Mouse (Mus musculus) midbrain, embryonic 14.5 days (tissue): Measurements from ENCODE around the gene Zfp976. TPM values are rescaled to one million over a fixed set of nuclear protein-coding genes. Genes with fewer than 3 reads are reported as not detected.
"Not testable (repeated sequence)": the region's sequence is repeated elsewhere in the genome, so short reads cannot be mapped to it uniquely, and the experiment has no call there.

ENCODE experiments used
- ATAC-seq: fragments of 200-750 bp; cut with Nextera tagmentation; 2 replicates; pipeline ENCODE4 v1.8.0; 2017; ENCODE audit warnings: moderate number of reproducible peaks, moderate library complexity; ENCODE audit not compliant: low FRiP score, low TSS enrichment
- DNase-seq: peaks from one replicate; pipeline ENCODE4 v3.0.0-alpha.2; 2015
- H3K27ac ChIP-seq: fragments of 300-500 bp; sonication (generic); replicated peaks from 2 replicates; pipeline ENCODE4 v1.5.1; 2014; ENCODE audit warnings: mild to moderate bottlenecking, low read depth, low read length, moderate library complexity
- H3K27me3 ChIP-seq: fragments of 300-500 bp; sonication (generic); 2 replicates; pipeline ENCODE4 v1.6.1; 2014; ENCODE audit warnings: low read length, control low read depth, mixed read lengths; ENCODE audit not compliant: control insufficient read depth, insufficient read depth
- H3K36me3 ChIP-seq: fragments of 300-500 bp; sonication (generic); 2 replicates; pipeline ENCODE4 v1.6.1; 2014; ENCODE audit warnings: low read length, control low read depth; ENCODE audit not compliant: control insufficient read depth, insufficient read depth
- H3K4me1 ChIP-seq: fragments of 300-500 bp; sonication (generic); 2 replicates; pipeline ENCODE4 v1.6.1; 2014; ENCODE audit warnings: mild to moderate bottlenecking, antibody characterized with exemption, low read length, control low read depth; ENCODE audit not compliant: control insufficient read depth, insufficient read depth
- H3K4me2 ChIP-seq: fragments of 300-500 bp; sonication (generic); 2 replicates; pipeline ENCODE4 v1.6.1; 2014; ENCODE audit warnings: mild to moderate bottlenecking, low read length, moderate library complexity
- H3K4me3 ChIP-seq: fragments of 300-500 bp; sonication (generic); replicated peaks from 2 replicates; pipeline ENCODE4 v1.5.1; 2014; ENCODE audit warnings: low read depth, low read length
- H3K9ac ChIP-seq: fragments of 300-500 bp; sonication (generic); replicated peaks from 2 replicates; pipeline ENCODE4 v1.6.1; 2014; ENCODE audit warnings: mild to moderate bottlenecking, low read length, moderate library complexity
- H3K9me3 ChIP-seq: fragments of 300-500 bp; sonication (generic); 2 replicates; pipeline ENCODE4 v1.6.1; 2016; ENCODE audit warnings: low read length, control low read depth, mixed read lengths; ENCODE audit not compliant: control insufficient read depth
- WGBS: fragments of 180-500 bp; shearing (Covaris S2); extraction: QIAGEN DNeasy Blood & Tissue Kit; methylation state at CpG from one replicate; pipeline ENCODE4 v1.1.7; 2014; 5-methylcytosine and 5-hydroxymethylcytosine counted together
- microRNA-seq: library from miRNA; unstranded; fragments of <30 nt; microRNA quantifications from one replicate; pipeline ENCODE4, GENCODE M21; 2016
- polyA plus RNA-seq: library from polyadenylated mRNA; unstranded; fragments of >200 nt; fragmentation: Nextera tagmentation; extraction: Ambion mirVana; gene quantifications from 2 replicates; pipeline ENCODE4 v1.2.1, GENCODE M21; 2014

Gene Zfp976
- polyA plus RNA-seq, 1 experiment from 2014 or later: 1.4 TPM

- not testable (repeated sequence) for H3K27ac ChIP-seq
Measured at GRCm38 (mm10) chr7:42591311-42591710, 51.1 kb downstream of the Zfp976 start.

GRCm38 (mm10) chr7:42578488-42578887, 63.9 kb downstream of the Zfp976 start, which contains the start of gene Gm21028:
Gene Gm21028 (minus strand): TSS chr7:42578588.
- H3K4me1 ChIP-seq: no peaks in the 10 kb centered on the region
- H3K27ac ChIP-seq: no peak within 1 kb of the TSS
- no peaks in the 10 kb centered on the region for H3K36me3 ChIP-seq
- DNase-seq (no peak), ATAC-seq (no peak)
- H3K4me2 ChIP-seq: no peak within 1 kb of the TSS
- no peak within 1 kb of the TSS for H3K4me3 ChIP-seq
- no peaks in the 10 kb centered on the region for H3K27me3 ChIP-seq
- no peak within 1 kb of the TSS for H3K9ac ChIP-seq
- H3K9me3 ChIP-seq: peaks cover 59% of the 10 kb centered on the region
- WGBS: 94% methylated on average over 5 of the region's 5 CpGs

More at GRCm38 (mm10) chr7:42591311-42591710, 51.1 kb downstream of the Zfp976 start:
- not testable (repeated sequence) for H3K4me3 ChIP-seq, H3K4me2 ChIP-seq, H3K4me1 ChIP-seq, H3K9ac ChIP-seq, DNase-seq, ATAC-seq, H3K27me3 ChIP-seq, H3K36me3 ChIP-seq
- peaks cover 33% of the 10 kb centered on the region for H3K9me3 ChIP-seq

Small RNA genes lying within 50 kb of the gene (microRNA-seq; reads per million reads assigned to microRNA genes)
- gene Gm24938: not detected

Other genes starting within 250 kb of the Zfp976 start
- not detected in 2 replicates for gene 4933421I07Rik, start 194.5 kb downstream of the Zfp976 start, polyA plus RNA-seq
- gene Zfp141, start 136.8 kb downstream of the Zfp976 start, polyA plus RNA-seq: 12.3 and 20.0 TPM in 2 replicates
- gene Gm21028, start 64.0 kb downstream of the Zfp976 start, polyA plus RNA-seq: not detected in 2 replicates
- 1.7 and 2.1 TPM in 2 replicates for gene Zfp977, start 50.0 kb downstream of the Zfp976 start, polyA plus RNA-seq
- 7.6 and 8.2 TPM in 2 replicates for gene Zfp975, start 50.2 kb upstream of the Zfp976 start, polyA plus RNA-seq
- not detected in 2 replicates for gene Gm17067, start 84.4 kb upstream of the Zfp976 start, polyA plus RNA-seq
- not detected in 2 replicates for gene Vmn2r62, start 150.9 kb upstream of the Zfp976 start, polyA plus RNA-seq
- gene Gm2381, start 224.6 kb upstream of the Zfp976 start, polyA plus RNA-seq: not detected in 2 replicates